20 mouse cellular contexts compared by ENCODE assay signal in the genomic region with DNA sequence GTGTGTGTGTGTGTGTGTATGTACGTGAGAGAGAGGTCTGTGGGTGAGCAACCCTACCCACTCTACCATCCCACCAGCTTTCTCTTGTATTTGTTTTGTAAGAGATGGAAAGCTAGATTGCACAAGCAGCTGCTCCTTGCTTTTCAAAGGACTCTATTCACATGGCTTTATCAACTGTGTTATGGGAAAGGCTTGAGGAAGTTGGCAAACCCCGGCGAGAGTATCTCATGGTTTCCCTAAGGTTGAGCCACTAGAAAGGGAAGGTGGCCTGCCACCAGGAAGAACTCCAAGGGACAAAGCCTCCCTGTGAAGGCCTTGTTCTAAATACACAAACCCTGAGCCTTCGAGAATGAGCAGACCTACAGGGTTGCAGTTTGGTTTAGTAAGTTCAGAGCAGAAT.
A peak's percentile ranks its signal among the peaks of the same experiment; 100 is the strongest.
DNase-seq lines count a peak whose midpoint lies in the region; ATAC-seq and TF ChIP-seq lines count a peak whose summit lies in the region.
"Had no signal": no experiment of that assay in that cellular context is flagged by ENCODE, and none has a peak within 500 bp of the region (broad histone marks: within the 10 kb centered on the region; RNA-seq: fewer than 3 reads in every experiment).

No protein-coding gene starts in this region.

- TF ChIP-seq EP300 in lung, postnatal 0 days (IDR thresholded peaks at IDR 0.05), result no peak
- TF ChIP-seq EP300 in stomach, postnatal 0 days (optimal IDR thresholded peaks at IDR 0.05), result no peak

- DNase-seq in intestine, embryonic 14.5 days (ENCODE audit: low spot score), result peak; percentile 42
- peak; percentile 32 for DNase-seq in lung, postnatal 0 days (ENCODE audit: low spot score)
- DNase-seq in lung, postnatal 4 days, result no peak
- DNase-seq in lung, postnatal 36 days, result peak; percentile 37
- peak; percentile 43 for DNase-seq in stomach, postnatal 0 days (ENCODE audit: low spot score)
- no peak for DNase-seq in hindbrain, embryonic 10.5 days (ENCODE audit: low spot score)
- DNase-seq: adrenal gland, postnatal 14 days; cerebellum, adult 11-12 months; cerebellum, adult 9-11 months; cerebellum, postnatal 36 days; gastrocnemius, adult 2 months; gastrocnemius, postnatal 25 days had no signal

- H3K27me3 ChIP-seq in intestine, embryonic 14.5 days (replicated peaks; ENCODE audit: control insufficient read depth, insufficient read depth, low read length), result no peaks in the 10 kb centered on the region
- H3K27me3 ChIP-seq in intestine, embryonic 15.5 days (replicated peaks), result no peaks in the 10 kb centered on the region
- no peaks in the 10 kb centered on the region for H3K27me3 ChIP-seq in lung, postnatal 0 days (replicated peaks; ENCODE audit: insufficient read depth, low read length)
- no peaks in the 10 kb centered on the region for H3K27me3 ChIP-seq in stomach, postnatal 0 days (ENCODE audit: control insufficient read depth, insufficient read depth, low read length)
- no peaks in the 10 kb centered on the region for H3K27me3 ChIP-seq in hindbrain, embryonic 10.5 days (ENCODE audit: insufficient read depth, poor library complexity, severe bottlenecking)
- H3K27me3 ChIP-seq: CH12.LX; heart, embryonic 12.5 days; hindbrain, embryonic 15.5 days; Patski had no signal

- no peak overlapping the region for H3K4me3 ChIP-seq in intestine, embryonic 14.5 days (ENCODE audit: low read depth, low read length)
- H3K4me3 ChIP-seq in intestine, embryonic 15.5 days (replicated peaks), result no peak overlapping the region
- no peak overlapping the region for H3K4me3 ChIP-seq in lung, postnatal 0 days (ENCODE audit: low read depth, low read length)
- no peak overlapping the region for H3K4me3 ChIP-seq in stomach, postnatal 0 days (ENCODE audit: low read depth, low read length)
- no peak overlapping the region for H3K4me3 ChIP-seq in hindbrain, embryonic 10.5 days
- H3K4me3 ChIP-seq: embryonic facial prominence, embryonic 10.5 days; forebrain, embryonic 10.5 days; gastrocnemius, adult 2 months; heart, embryonic 12.5 days; hindbrain, embryonic 15.5 days had no signal

- H3K4me1 ChIP-seq in intestine, embryonic 14.5 days (replicated peaks; ENCODE audit: control insufficient read depth, insufficient read depth, low read length), result no peaks in the 10 kb centered on the region
- no peaks in the 10 kb centered on the region for H3K4me1 ChIP-seq in intestine, embryonic 15.5 days (replicated peaks)
- no peaks in the 10 kb centered on the region for H3K4me1 ChIP-seq in lung, postnatal 0 days (ENCODE audit: insufficient read depth, low read depth, low read length)
- H3K4me1 ChIP-seq in stomach, postnatal 0 days (replicated peaks; ENCODE audit: control insufficient read depth, insufficient read depth), result no peaks in the 10 kb centered on the region
- H3K4me1 ChIP-seq in hindbrain, embryonic 10.5 days (replicated peaks), result no peaks in the 10 kb centered on the region
- H3K4me1 ChIP-seq: embryonic facial prominence, embryonic 10.5 days; forebrain, embryonic 10.5 days; hindbrain, embryonic 15.5 days had no signal

- no peak for TF ChIP-seq CTCF in lung, postnatal 0 days (IDR thresholded peaks at IDR 0.05)
- TF ChIP-seq CTCF in stomach, postnatal 0 days (IDR thresholded peaks at IDR 0.05; ENCODE audit: low read depth), result no peak

- H3K27ac ChIP-seq in intestine, embryonic 14.5 days (ENCODE audit: low read depth), result no peak overlapping the region
- no peak overlapping the region for H3K27ac ChIP-seq in intestine, embryonic 15.5 days
- no peak overlapping the region for H3K27ac ChIP-seq in lung, postnatal 0 days (ENCODE audit: low read length)
- 0 out of 2 replicates have a peak overlapping the region, but pooled peaks have one; percentile 15 for H3K27ac ChIP-seq in stomach, postnatal 0 days (replicated peaks)
- H3K27ac ChIP-seq in hindbrain, embryonic 10.5 days, result no peak overlapping the region
- H3K27ac ChIP-seq: embryonic facial prominence, embryonic 10.5 days; forebrain, embryonic 10.5 days; gastrocnemius, adult 2 months; hindbrain, embryonic 15.5 days had no signal

- H3K4me2 ChIP-seq in intestine, embryonic 14.5 days (ENCODE audit: low read length), result no peak overlapping the region
- H3K4me2 ChIP-seq in intestine, embryonic 15.5 days (replicated peaks), result no peak overlapping the region
- H3K4me2 ChIP-seq in lung, postnatal 0 days (replicated peaks; ENCODE audit: low read depth, low read length), result no peak overlapping the region
- H3K4me2 ChIP-seq in stomach, postnatal 0 days (replicated peaks; ENCODE audit: low read depth), result no peak overlapping the region
- H3K4me2 ChIP-seq: heart, embryonic 12.5 days; hindbrain, embryonic 15.5 days had no signal

- 64% methylated on average over 4 of the region's 4 CpGs for WGBS in intestine, embryonic 14.5 days
- 72% methylated on average over 4 of the region's 4 CpGs for WGBS in intestine, embryonic 15.5 days
- WGBS in lung, postnatal 0 days, result 46% methylated on average over 4 of the region's 4 CpGs
- WGBS in stomach, postnatal 0 days, result 44% methylated on average over 4 of the region's 4 CpGs
- WGBS in hindbrain, embryonic 10.5 days, result 76% methylated on average over 4 of the region's 4 CpGs

- no peaks in the 10 kb centered on the region for H3K9me3 ChIP-seq in intestine, embryonic 14.5 days (ENCODE audit: control insufficient read depth, low read length)
- no peaks in the 10 kb centered on the region for H3K9me3 ChIP-seq in intestine, embryonic 15.5 days
- H3K9me3 ChIP-seq in lung, postnatal 0 days (ENCODE audit: low read length), result no peaks in the 10 kb centered on the region
- no peaks in the 10 kb centered on the region for H3K9me3 ChIP-seq in stomach, postnatal 0 days (ENCODE audit: control insufficient read depth, low read length)
- H3K9me3 ChIP-seq in hindbrain, embryonic 10.5 days, result no peaks in the 10 kb centered on the region
- H3K9me3 ChIP-seq: embryonic facial prominence, embryonic 10.5 days; forebrain, embryonic 10.5 days; heart, embryonic 12.5 days; hindbrain, embryonic 15.5 days had no signal

- no peak overlapping the region for H3K9ac ChIP-seq in intestine, embryonic 14.5 days (ENCODE audit: low read length)
- H3K9ac ChIP-seq in intestine, embryonic 15.5 days, result no peak overlapping the region
- no peak overlapping the region for H3K9ac ChIP-seq in lung, postnatal 0 days (replicated peaks; ENCODE audit: low read depth)
- no peak overlapping the region for H3K9ac ChIP-seq in stomach, postnatal 0 days (ENCODE audit: low read length)
- H3K9ac ChIP-seq: heart, embryonic 12.5 days; hindbrain, embryonic 15.5 days had no signal

- no peak for ATAC-seq in intestine, embryonic 14.5 days (replicated peaks; ENCODE audit: low FRiP score, low TSS enrichment, low read depth)
- ATAC-seq in intestine, embryonic 15.5 days, result no peak
- peak; percentile 46 for ATAC-seq in lung, postnatal 0 days
- ATAC-seq in stomach, postnatal 0 days (ENCODE audit: low FRiP score, low TSS enrichment), result peak; percentile 80
- ATAC-seq: activated CD4-positive, CD25-positive, alpha-beta regulatory T cell, adult 4 months; Patski had no signal

- H3K36me3 ChIP-seq in intestine, embryonic 14.5 days (ENCODE audit: control insufficient read depth, insufficient read depth, low read length), result no peaks in the 10 kb centered on the region
- H3K36me3 ChIP-seq in intestine, embryonic 15.5 days, result no peaks in the 10 kb centered on the region
- no peaks in the 10 kb centered on the region for H3K36me3 ChIP-seq in lung, postnatal 0 days (ENCODE audit: insufficient read depth, low read length)
- no peaks in the 10 kb centered on the region for H3K36me3 ChIP-seq in stomach, postnatal 0 days (ENCODE audit: control insufficient read depth, insufficient read depth, low read length)
- H3K36me3 ChIP-seq in hindbrain, embryonic 10.5 days, result no peaks in the 10 kb centered on the region
- H3K36me3 ChIP-seq: embryonic facial prominence, embryonic 10.5 days; forebrain, embryonic 10.5 days; heart, embryonic 12.5 days; hindbrain, embryonic 15.5 days had no signal

Comparison
In these comparisons a context has a peak if more than half of its experiments do, and no peak if none do; other contexts are left out.
1. DNase-seq: peak in intestine, embryonic 14.5 days (single experiment), lung, postnatal 0 days (single experiment), lung, postnatal 36 days (single experiment) and stomach, postnatal 0 days (single experiment); none in lung, postnatal 4 days (0 of 2) and hindbrain, embryonic 10.5 days (single experiment).
2. ATAC-seq: peak in lung, postnatal 0 days (single experiment) and stomach, postnatal 0 days (single experiment); none in intestine, embryonic 14.5 days (single experiment) and intestine, embryonic 15.5 days (single experiment).